26 mouse cellular contexts compared by ENCODE assay signal in genomic region chr2:154696660-154697059, GRCm38 (mm10). TPM values are rescaled to one million over a fixed set of nuclear protein-coding genes. Genes with fewer than 3 reads are reported as not detected.
DNase-seq lines count a peak whose midpoint lies in the region; ATAC-seq and TF ChIP-seq lines count a peak whose summit lies in the region.
"Had no signal": no experiment of that assay in that cellular context is flagged by ENCODE, and none has a peak within 500 bp of the region (broad histone marks: within the 10 kb centered on the region; RNA-seq: fewer than 3 reads in every experiment).

No protein-coding gene starts in this region.

- no peak overlapping the region for H3K4me3 ChIP-seq in heart, postnatal 0 days (ENCODE audit: low read depth, low read length)
- no peak overlapping the region for H3K4me3 ChIP-seq in liver, postnatal 0 days (ENCODE audit: low read depth, low read length)
- no peak overlapping the region for H3K4me3 ChIP-seq in liver, embryonic 12.5 days
- no peak overlapping the region for H3K4me3 ChIP-seq in myocyte
- no peak overlapping the region for H3K4me3 ChIP-seq in thymus, adult 2 months (ENCODE audit: control insufficient read depth, insufficient read depth, low read length)
- H3K4me3 ChIP-seq: embryonic facial prominence, embryonic 12.5 days; embryonic facial prominence, embryonic 15.5 days; heart, embryonic 12.5 days; heart, embryonic 15.5 days; hindbrain, embryonic 12.5 days; hindbrain, embryonic 15.5 days had no signal

- no peaks in the 10 kb centered on the region for H3K27me3 ChIP-seq in heart, postnatal 0 days (ENCODE audit: control insufficient read depth, insufficient read depth, low read length)
- H3K27me3 ChIP-seq in liver, postnatal 0 days (ENCODE audit: insufficient read depth, low read length): no peaks in the 10 kb centered on the region
- H3K27me3 ChIP-seq in liver, embryonic 12.5 days (replicated peaks): peaks cover 3% of the 10 kb centered on the region; the same call in 1 of the 2 replicates
- H3K27me3 ChIP-seq in myocyte (ENCODE audit: control insufficient read depth, insufficient read depth, insufficient read length): no peaks in the 10 kb centered on the region
- no peaks in the 10 kb centered on the region for H3K27me3 ChIP-seq in thymus, adult 2 months (ENCODE audit: control insufficient read depth, insufficient read depth, low read length)
- H3K27me3 ChIP-seq: embryonic facial prominence, embryonic 12.5 days; embryonic facial prominence, embryonic 15.5 days; heart, embryonic 12.5 days; heart, embryonic 15.5 days; hindbrain, embryonic 12.5 days; hindbrain, embryonic 15.5 days; Patski had no signal

- no peaks in the 10 kb centered on the region for H3K4me1 ChIP-seq in heart, postnatal 0 days (ENCODE audit: control insufficient read depth, insufficient read depth)
- no peaks in the 10 kb centered on the region for H3K4me1 ChIP-seq in liver, postnatal 0 days (ENCODE audit: insufficient read depth)
- H3K4me1 ChIP-seq in liver, embryonic 12.5 days: no peaks in the 10 kb centered on the region
- peaks cover 7% of the 10 kb centered on the region; the same call in 1 of the 2 replicates for H3K4me1 ChIP-seq in thymus, adult 2 months (replicated peaks; ENCODE audit: control insufficient read depth, insufficient read depth, low read length)
- H3K4me1 ChIP-seq: embryonic facial prominence, embryonic 12.5 days; heart, embryonic 12.5 days; heart, embryonic 15.5 days; hindbrain, embryonic 12.5 days; hindbrain, embryonic 15.5 days had no signal

- peaks cover 38% of the 10 kb centered on the region for H3K36me3 ChIP-seq in heart, postnatal 0 days (replicated peaks; ENCODE audit: control insufficient read depth, insufficient read depth, low read length)
- peaks cover 28% of the 10 kb centered on the region for H3K36me3 ChIP-seq in liver, postnatal 0 days (replicated peaks; ENCODE audit: insufficient read depth, low read length)
- H3K36me3 ChIP-seq in liver, embryonic 12.5 days: peaks cover 41% of the 10 kb centered on the region
- peaks cover 13% of the 10 kb centered on the region for H3K36me3 ChIP-seq in myocyte (ENCODE audit: control insufficient read depth, insufficient read depth)
- peaks cover 25% of the 10 kb centered on the region for H3K36me3 ChIP-seq in thymus, adult 2 months (ENCODE audit: control insufficient read depth, insufficient read depth, low read length)

- no peak for TF ChIP-seq POLR2A in myocyte (IDR thresholded peaks at IDR 0.05; ENCODE audit: insufficient read length, low read depth)
- no peak for TF ChIP-seq POLR2A in thymus, adult 2 months (IDR thresholded peaks at IDR 0.05; ENCODE audit: control insufficient read depth, extremely low read depth, insufficient read depth, low read length, poor library complexity)

- WGBS in heart, postnatal 0 days: 96% methylated on average over 3 of the region's 3 CpGs
- 68% methylated on average over 3 of the region's 3 CpGs for WGBS in liver, postnatal 0 days (ENCODE audit: insufficient replicate concordance)
- WGBS in liver, embryonic 12.5 days (ENCODE audit: insufficient replicate concordance): 80% methylated on average over 3 of the region's 3 CpGs
- WGBS in thymus, adult 2 months: 97% methylated on average over 3 of the region's 3 CpGs

- intact Hi-C loops in heart, postnatal 25 days (cut with DNase I): no loop called here

- no peak for TF ChIP-seq CTCF in heart, postnatal 0 days (IDR thresholded peaks at IDR 0.05; ENCODE audit: low read depth)
- no peak for TF ChIP-seq CTCF in liver, postnatal 0 days (IDR thresholded peaks at IDR 0.05; ENCODE audit: low read depth)
- TF ChIP-seq CTCF in thymus, adult 2 months (IDR thresholded peaks at IDR 0.05; ENCODE audit: borderline replicate concordance, control insufficient read depth, extremely low read depth, insufficient read depth, low read length, poor library complexity): no peak

- H3ac ChIP-seq in myocyte (ENCODE audit: control insufficient read depth, insufficient read length): no peak overlapping the region

- H3K4me2 ChIP-seq in heart, postnatal 0 days (ENCODE audit: low read depth, low read length): no peak overlapping the region
- H3K4me2 ChIP-seq in liver, postnatal 0 days (ENCODE audit: low read depth, low read length): no peak overlapping the region
- H3K4me2 ChIP-seq in liver, embryonic 12.5 days: no peak overlapping the region
- no peak overlapping the region for H3K4me2 ChIP-seq in myocyte (ENCODE audit: low read depth)
- H3K4me2 ChIP-seq: embryonic facial prominence, embryonic 12.5 days; embryonic facial prominence, embryonic 15.5 days; heart, embryonic 12.5 days; heart, embryonic 15.5 days; hindbrain, embryonic 12.5 days; hindbrain, embryonic 15.5 days had no signal

- H3K9me3 ChIP-seq in heart, postnatal 0 days (replicated peaks; ENCODE audit: control insufficient read depth, low read length): no peaks in the 10 kb centered on the region
- no peaks in the 10 kb centered on the region for H3K9me3 ChIP-seq in liver, postnatal 0 days (ENCODE audit: low read length)
- no peaks in the 10 kb centered on the region for H3K9me3 ChIP-seq in liver, embryonic 12.5 days (replicated peaks)
- H3K9me3 ChIP-seq: embryonic facial prominence, embryonic 12.5 days; embryonic facial prominence, embryonic 15.5 days; heart, embryonic 15.5 days; hindbrain, embryonic 12.5 days; hindbrain, embryonic 15.5 days had no signal

- ATAC-seq in heart, postnatal 0 days (ENCODE audit: insufficient read depth, low read depth): no peak
- peak; percentile 64; the same call in 1 of the 2 replicates for ATAC-seq in liver, postnatal 0 days
- ATAC-seq in liver, embryonic 12.5 days: no peak; the same call in 1 of the 2 replicates
- ATAC-seq: CD4-positive, CD25-positive, alpha-beta regulatory T cell, adult 4 months; forebrain, embryonic 14.5 days; Patski had no signal

- no peak overlapping the region for H3K27ac ChIP-seq in heart, postnatal 0 days (ENCODE audit: low read depth)
- no peak overlapping the region for H3K27ac ChIP-seq in liver, postnatal 0 days (ENCODE audit: low read depth)
- no peak overlapping the region for H3K27ac ChIP-seq in liver, embryonic 12.5 days
- H3K27ac ChIP-seq in thymus, adult 2 months (ENCODE audit: control insufficient read depth, insufficient read depth, low read length): no peak overlapping the region
- H3K27ac ChIP-seq: embryonic facial prominence, embryonic 12.5 days; embryonic facial prominence, embryonic 15.5 days; heart, embryonic 15.5 days; hindbrain, embryonic 12.5 days; hindbrain, embryonic 15.5 days had no signal

- H3K79me2 ChIP-seq in myocyte (ENCODE audit: control insufficient read depth, insufficient read depth): no peaks in the 10 kb centered on the region

- H3K9ac ChIP-seq in heart, postnatal 0 days (replicated peaks; ENCODE audit: low read depth, low read length): no peak overlapping the region
- no peak overlapping the region; the same call in 1 of the 2 replicates for H3K9ac ChIP-seq in liver, postnatal 0 days (replicated peaks)
- H3K9ac ChIP-seq in liver, embryonic 12.5 days: no peak overlapping the region
- H3K9ac ChIP-seq: embryonic facial prominence, embryonic 12.5 days; embryonic facial prominence, embryonic 15.5 days; heart, embryonic 12.5 days; heart, embryonic 15.5 days; hindbrain, embryonic 12.5 days; hindbrain, embryonic 15.5 days had no signal

- no peak for TF ChIP-seq EP300 in heart, postnatal 0 days (IDR thresholded peaks at IDR 0.05; ENCODE audit: low read depth)
- no peak for TF ChIP-seq EP300 in liver, postnatal 0 days (IDR thresholded peaks at IDR 0.05; ENCODE audit: low read depth)

- peak; percentile 2 for DNase-seq in heart, postnatal 0 days (ENCODE audit: low spot score)
- no peak for DNase-seq in heart, postnatal 25 days (ENCODE audit: low spot score)
- no peak for DNase-seq in liver, postnatal 0 days
- DNase-seq in adipocyte (ENCODE audit: low spot score): peak; percentile 34
- DNase-seq in thymus, adult 2 months: no peak
- DNase-seq in urinary bladder, postnatal 36 days (ENCODE audit: low spot score in 2 of 2): no peak
- DNase-seq: adrenal gland, adult 2 months; adrenal gland, postnatal 14 days; cerebellum, adult 11 months; cerebellum, adult 2 months; cerebellum, adult 9-11 months; cerebellum, postnatal 25 days; gastrocnemius, postnatal 25 days; heart, adult 18-20 months; heart, postnatal 14 days had no signal

TF ChIP-seq in myocyte, 11 proteins besides CTCF, POLR2A, EP300 and RAD21:
- TF ChIP-seq USF1 (IDR thresholded peaks at IDR 0.05; ENCODE audit: low read depth) (no peak), E2F4 (IDR thresholded peaks at IDR 0.05; ENCODE audit: insufficient read depth) (no peak), POLR2AphosphoS2 (IDR thresholded peaks at IDR 0.05; ENCODE audit: insufficient read length, low read depth) (peak; percentile 30)
TF ChIP-seq in myocyte: peak in this region for 1.

RNA-seq across cellular contexts. Expression of gene Chmp4b, which starts 45.2 kb away (rescaled TPM):
- 75.6 and 80.7 TPM in 2 replicates for total RNA-seq in heart, postnatal 0 days (2014; rRNA removed; ENCODE audit: low replicate concordance)
- 20.1 and 23.5 TPM in 2 replicates for polyA plus RNA-seq in heart, postnatal 0 days (2015; fragmentation: Nextera tagmentation; extraction: Ambion mirVana)
- 100 to 1,000 TPM; 112 TPM for total RNA-seq in heart, postnatal 25 days (2021)
- 11.9 and 13.1 TPM in 2 replicates for polyA plus RNA-seq in liver, postnatal 0 days (2015; fragmentation: Nextera tagmentation; extraction: Ambion mirVana)
- 17.6 and 18.2 TPM in 2 replicates for polyA plus RNA-seq in liver, embryonic 12.5 days (2016; fragmentation: Nextera tagmentation; extraction: Ambion mirVana)
- 172 TPM for polyA plus RNA-seq in myocyte (2012; fragmentation: generic; extraction: Trizol)
- polyA plus RNA-seq in thymus, adult 2 months (2012; rRNA removed): 81.3 and 83.8 TPM in 2 replicates

Comparison
In these comparisons a context has a peak if more than half of its experiments do, and no peak if none do; other contexts are left out.
1. DNase-seq: peak in heart, postnatal 0 days (single experiment) and adipocyte (single experiment); none in heart, postnatal 25 days (single experiment), liver, postnatal 0 days (single experiment), thymus, adult 2 months (single experiment) and urinary bladder, postnatal 36 days (0 of 2).